Mouse (Mus musculus) midbrain, embryonic 14.5 days (tissue): ENCODE measurements around the gene Mef2a. TPM values are rescaled to one million over a fixed set of nuclear protein-coding genes. Genes with fewer than 3 reads are reported as not detected.

Experiments used
- ATAC-seq: fragments of 200-750 bp; cut with Nextera tagmentation; 2 replicates; pipeline ENCODE4 v1.8.0; 2017; ENCODE audit warnings: moderate number of reproducible peaks, moderate library complexity; ENCODE audit not compliant: low FRiP score, low TSS enrichment
- DNase-seq: peaks from one replicate; pipeline ENCODE4 v3.0.0-alpha.2; 2015
- H3K27ac ChIP-seq: fragments of 300-500 bp; sonication (generic); replicated peaks from 2 replicates; pipeline ENCODE4 v1.5.1; 2014; ENCODE audit warnings: mild to moderate bottlenecking, low read depth, low read length, moderate library complexity
- H3K27me3 ChIP-seq: fragments of 300-500 bp; sonication (generic); 2 replicates; pipeline ENCODE4 v1.6.1; 2014; ENCODE audit warnings: low read length, control low read depth, mixed read lengths; ENCODE audit not compliant: control insufficient read depth, insufficient read depth
- H3K36me3 ChIP-seq: fragments of 300-500 bp; sonication (generic); 2 replicates; pipeline ENCODE4 v1.6.1; 2014; ENCODE audit warnings: low read length, control low read depth; ENCODE audit not compliant: control insufficient read depth, insufficient read depth
- H3K4me1 ChIP-seq: fragments of 300-500 bp; sonication (generic); 2 replicates; pipeline ENCODE4 v1.6.1; 2014; ENCODE audit warnings: mild to moderate bottlenecking, antibody characterized with exemption, low read length, control low read depth; ENCODE audit not compliant: control insufficient read depth, insufficient read depth
- H3K4me2 ChIP-seq: fragments of 300-500 bp; sonication (generic); 2 replicates; pipeline ENCODE4 v1.6.1; 2014; ENCODE audit warnings: mild to moderate bottlenecking, low read length, moderate library complexity
- H3K4me3 ChIP-seq: fragments of 300-500 bp; sonication (generic); replicated peaks from 2 replicates; pipeline ENCODE4 v1.5.1; 2014; ENCODE audit warnings: low read depth, low read length
- H3K9ac ChIP-seq: fragments of 300-500 bp; sonication (generic); replicated peaks from 2 replicates; pipeline ENCODE4 v1.6.1; 2014; ENCODE audit warnings: mild to moderate bottlenecking, low read length, moderate library complexity
- H3K9me3 ChIP-seq: fragments of 300-500 bp; sonication (generic); 2 replicates; pipeline ENCODE4 v1.6.1; 2016; ENCODE audit warnings: low read length, control low read depth, mixed read lengths; ENCODE audit not compliant: control insufficient read depth
- WGBS: fragments of 180-500 bp; shearing (Covaris S2); extraction: QIAGEN DNeasy Blood & Tissue Kit; methylation state at CpG from one replicate; pipeline ENCODE4 v1.1.7; 2014; 5-methylcytosine and 5-hydroxymethylcytosine counted together
- polyA plus RNA-seq: library from polyadenylated mRNA; unstranded; fragments of >200 nt; fragmentation: Nextera tagmentation; extraction: Ambion mirVana; gene quantifications from 2 replicates; pipeline ENCODE4 v1.2.1, GENCODE M21; 2014

Mef2a gene
- polyA plus RNA-seq, 1 experiment from 2014 or later = 45.2 TPM

GRCm38 (mm10) chr7:67205734-67206425 is 166.8 kb downstream of the Mef2a start:
- no peaks in the 10 kb centered on the region for H3K27me3 ChIP-seq
- H3K9ac ChIP-seq = no peak overlapping the region
- no peaks in the 10 kb centered on the region for H3K9me3 ChIP-seq
- no peak overlapping the region for H3K4me2 ChIP-seq
- DNase-seq (no peak), ATAC-seq (no peak)
- H3K27ac ChIP-seq = no peak overlapping the region
- 89% methylated on average over 9 of the region's 9 CpGs for WGBS
- H3K4me3 ChIP-seq = no peak overlapping the region
- no peaks in the 10 kb centered on the region for H3K36me3 ChIP-seq
- 0 out of 2 replicates have a peak, but pooled peaks cover 3% of the 10 kb centered on the region for H3K4me1 ChIP-seq

GRCm38 (mm10) chr7:67203625-67204024 is 169.0 kb downstream of the Mef2a start:
- H3K4me3 ChIP-seq = no peak overlapping the region
- H3K4me1 ChIP-seq = 0 out of 2 replicates have a peak, but pooled peaks cover 3% of the 10 kb centered on the region
- no peak overlapping the region for H3K9ac ChIP-seq
- 92% methylated on average over 3 of the region's 3 CpGs for WGBS
- DNase-seq (no peak), ATAC-seq (no peak)
- H3K27ac ChIP-seq = no peak overlapping the region
- H3K4me2 ChIP-seq = no peak overlapping the region
- H3K27me3 ChIP-seq = no peaks in the 10 kb centered on the region
- H3K9me3 ChIP-seq = no peaks in the 10 kb centered on the region
- no peaks in the 10 kb centered on the region for H3K36me3 ChIP-seq

GRCm38 (mm10) chr7:67199412-67199811 is 173.2 kb downstream of the Mef2a start:
- DNase-seq (peak; percentile 84), ATAC-seq (no peak)
- Histone ChIP-seq H3K27ac (no peak overlapping the region), H3K9me3 (no peaks in the 10 kb centered on the region), H3K4me1 (no peaks in the 10 kb centered on the region), H3K4me2 (no peak overlapping the region), H3K36me3 (no peaks in the 10 kb centered on the region), H3K27me3 (no peaks in the 10 kb centered on the region), H3K4me3 (no peak overlapping the region), H3K9ac (no peak overlapping the region)
- 20% methylated on average over 10 of the region's 10 CpGs for WGBS

- no peaks in the 10 kb centered on the region for H3K9me3 ChIP-seq
- no peak overlapping the region for H3K9ac ChIP-seq
- H3K27me3 ChIP-seq = no peaks in the 10 kb centered on the region
- H3K27ac ChIP-seq = no peak overlapping the region
- ATAC-seq (no peak), DNase-seq (peak; percentile 34)
- WGBS = 8% methylated on average over 4 of the region's 4 CpGs
- no peaks in the 10 kb centered on the region for H3K36me3 ChIP-seq
- no peak overlapping the region for H3K4me2 ChIP-seq
- H3K4me3 ChIP-seq = no peak overlapping the region
- no peaks in the 10 kb centered on the region for H3K4me1 ChIP-seq
These were observed 188.9 kb downstream of the Mef2a start for GRCm38 (mm10) chr7:67183786-67184185.

Other genes with a start within 250 kb of the Mef2a start
- 30.0 and 31.9 TPM in 2 replicates for gene Lysmd4, start 150.3 kb downstream of the Mef2a start, polyA plus RNA-seq